In genomic region chr13:119836324-119836811, GRCm38 (mm10) we compare ENCODE assay signal across 9 mouse cellular contexts. TPM values are rescaled to one million over a fixed set of nuclear protein-coding genes. Genes with fewer than 3 reads are reported as not detected.
DNase-seq lines count a peak whose midpoint lies in the region; ATAC-seq and TF ChIP-seq lines count a peak whose summit lies in the region.
"Not testable (repeated sequence)": the region's sequence is repeated elsewhere in the genome, so short reads cannot be mapped to it uniquely, and the experiment has no call there.
"Had no signal": no experiment of that assay in that cellular context is flagged by ENCODE, and none has a peak within 500 bp of the region (broad histone marks: within the 10 kb centered on the region; RNA-seq: fewer than 3 reads in every experiment).

No protein-coding gene starts in this region.

- peak overlapping the region; percentile 50 for H3K4me2 ChIP-seq in hindbrain, embryonic 15.5 days
- peak overlapping the region; percentile 36; the same call in 1 of the 2 replicates for H3K4me2 ChIP-seq in lung, postnatal 0 days (replicated peaks; ENCODE audit: low read depth, low read length)
- peak overlapping the region; percentile 27 for H3K4me2 ChIP-seq in neural tube, embryonic 11.5 days (ENCODE audit: low read depth)

- not testable (repeated sequence) for TF ChIP-seq EP300 in lung, postnatal 0 days (IDR thresholded peaks at IDR 0.05)

- not testable (repeated sequence) for H3K36me3 ChIP-seq in hindbrain, embryonic 15.5 days; lung, postnatal 0 days (ENCODE audit: insufficient read depth, low read length); neural tube, embryonic 11.5 days (ENCODE audit: control insufficient read depth, insufficient read depth, low read length)

- not testable (repeated sequence) for H3K9me3 ChIP-seq in hindbrain, embryonic 15.5 days; lung, postnatal 0 days (ENCODE audit: low read length); neural tube, embryonic 11.5 days (ENCODE audit: control insufficient read depth, low read length)

- 12% methylated on average over 23 of the region's 23 CpGs for WGBS in hindbrain, embryonic 15.5 days
- 14% methylated on average over 21 of the region's 23 CpGs for WGBS in lung, postnatal 0 days
- WGBS in neural tube, embryonic 11.5 days: 15% methylated on average over 22 of the region's 23 CpGs

- not testable (repeated sequence) for H3K4me1 ChIP-seq in hindbrain, embryonic 15.5 days (replicated peaks); lung, postnatal 0 days (ENCODE audit: insufficient read depth, low read depth, low read length); neural tube, embryonic 11.5 days (ENCODE audit: control insufficient read depth, insufficient read depth, low read length)

- H3K9ac ChIP-seq in hindbrain, embryonic 15.5 days; lung, postnatal 0 days (replicated peaks; ENCODE audit: low read depth); neural tube, embryonic 11.5 days (ENCODE audit: low read length): not testable (repeated sequence)

- H3K4me3 ChIP-seq in hindbrain, embryonic 15.5 days: peak overlapping the region; percentile 31
- peak overlapping the region; percentile 17; the same call in 1 of the 2 replicates for H3K4me3 ChIP-seq in lung, postnatal 0 days (ENCODE audit: low read depth, low read length)
- H3K4me3 ChIP-seq in neural tube, embryonic 11.5 days (ENCODE audit: low read depth, low read length): not testable (repeated sequence)

- H3K27ac ChIP-seq in hindbrain, embryonic 15.5 days (replicated peaks); lung, postnatal 0 days (ENCODE audit: low read length); neural tube, embryonic 11.5 days (ENCODE audit: low read depth, low read length): not testable (repeated sequence)

- peak; percentile 57 for ATAC-seq in granulocyte monocyte progenitor cell, adult 5-6 weeks (replicated peaks; ENCODE audit: poor library complexity, severe bottlenecking)
- peak; percentile 81 for ATAC-seq in hindbrain, embryonic 15.5 days (ENCODE audit: low FRiP score, low read depth)
- ATAC-seq in lung, postnatal 0 days: peak; percentile 52
- ATAC-seq in neural tube, embryonic 11.5 days (ENCODE audit: insufficient read depth, low FRiP score, low TSS enrichment): peak; percentile 80

- not testable (repeated sequence) for H3K27me3 ChIP-seq in hindbrain, embryonic 15.5 days; lung, postnatal 0 days (replicated peaks; ENCODE audit: insufficient read depth, low read length); neural tube, embryonic 11.5 days (ENCODE audit: control insufficient read depth, insufficient read depth, low read length)

- peak; percentile 50 for TF ChIP-seq CTCF in lung, postnatal 0 days (IDR thresholded peaks at IDR 0.05)

- peak; percentile 4 for DNase-seq in adrenal gland, postnatal 25 days
- peak; percentile 42 for DNase-seq in embryo, embryonic 11 days
- DNase-seq in layer of hippocampus, postnatal 10 days (ENCODE audit: low spot score in 2 of 2): peak; percentile 14 to 25
- not testable (repeated sequence) for DNase-seq in lung, postnatal 0 days (ENCODE audit: low spot score)
- peak; percentile 53 for DNase-seq in neural tube, embryonic 11.5 days (ENCODE audit: low spot score)
- DNase-seq in thymus, postnatal 25 days: peak; percentile 9

RNA-seq across cellular contexts. Expression of gene D13Ertd608e, which starts 0.6 kb away (rescaled TPM):
- not detected in 2 replicates for total RNA-seq in adrenal gland, postnatal 25 days (2021)
- not detected in 2 replicates for total RNA-seq in granulocyte monocyte progenitor cell, adult 5-6 weeks (2014; fragmentation: Nextera tagmentation)
- not detected in 2 replicates for total RNA-seq in granulocyte monocyte progenitor cell, adult 5-6 weeks (2017)
- not detected in 2 replicates for polyA plus RNA-seq in hindbrain, embryonic 15.5 days (2015; fragmentation: Nextera tagmentation; extraction: Ambion mirVana)
- total RNA-seq in layer of hippocampus, postnatal 10 days (2021): not detected
- not detected in 2 replicates for polyA plus RNA-seq in lung, postnatal 0 days (2015; fragmentation: Nextera tagmentation; extraction: Ambion mirVana)
- polyA plus RNA-seq in neural tube, embryonic 11.5 days (2014; fragmentation: Nextera tagmentation; extraction: Ambion mirVana): not detected in 2 replicates
- total RNA-seq: left cerebral cortex, postnatal 25 days had no signal

RNA-seq across cellular contexts. Expression of gene AF067063, which starts 6.4 kb away (rescaled TPM):
- not detected in 2 replicates for total RNA-seq in adrenal gland, postnatal 25 days (2021)
- not detected in 2 replicates for total RNA-seq in granulocyte monocyte progenitor cell, adult 5-6 weeks (2014; fragmentation: Nextera tagmentation)
- total RNA-seq in granulocyte monocyte progenitor cell, adult 5-6 weeks (2017): not detected in 2 replicates
- not detected in 2 replicates for polyA plus RNA-seq in hindbrain, embryonic 15.5 days (2015; fragmentation: Nextera tagmentation; extraction: Ambion mirVana)
- not detected for total RNA-seq in layer of hippocampus, postnatal 10 days (2021)
- polyA plus RNA-seq in lung, postnatal 0 days (2015; fragmentation: Nextera tagmentation; extraction: Ambion mirVana): not detected in 2 replicates
- not detected in 2 replicates for polyA plus RNA-seq in neural tube, embryonic 11.5 days (2014; fragmentation: Nextera tagmentation; extraction: Ambion mirVana)
- total RNA-seq: left cerebral cortex, postnatal 25 days had no signal

RNA-seq across cellular contexts. Expression of gene Zfp131, which starts 45.7 kb away (rescaled TPM):
- total RNA-seq in adrenal gland, postnatal 25 days (2021): 32.4 and 37.4 TPM in 2 replicates
- total RNA-seq in granulocyte monocyte progenitor cell, adult 5-6 weeks (2014; fragmentation: Nextera tagmentation): 49.3 and 60.3 TPM in 2 replicates
- 64.4 and 64.8 TPM in 2 replicates for total RNA-seq in granulocyte monocyte progenitor cell, adult 5-6 weeks (2017)
- 32.2 and 33.0 TPM in 2 replicates for polyA plus RNA-seq in hindbrain, embryonic 15.5 days (2015; fragmentation: Nextera tagmentation; extraction: Ambion mirVana)
- 10 to 100 TPM; 38.2 to 44.0 TPM for total RNA-seq in layer of hippocampus, postnatal 10 days (2021)
- polyA plus RNA-seq in lung, postnatal 0 days (2015; fragmentation: Nextera tagmentation; extraction: Ambion mirVana): 25.0 and 25.2 TPM in 2 replicates
- polyA plus RNA-seq in neural tube, embryonic 11.5 days (2014; fragmentation: Nextera tagmentation; extraction: Ambion mirVana): 40.6 and 42.4 TPM in 2 replicates

RNA-seq across cellular contexts. Expression of gene Tcstv1, which starts 58.2 kb away (rescaled TPM):
- not detected in 2 replicates for total RNA-seq in adrenal gland, postnatal 25 days (2021)
- total RNA-seq in granulocyte monocyte progenitor cell, adult 5-6 weeks (2014; fragmentation: Nextera tagmentation): not detected in 2 replicates
- total RNA-seq in granulocyte monocyte progenitor cell, adult 5-6 weeks (2017): not detected in 2 replicates
- not detected in 2 replicates for polyA plus RNA-seq in hindbrain, embryonic 15.5 days (2015; fragmentation: Nextera tagmentation; extraction: Ambion mirVana)
- total RNA-seq in layer of hippocampus, postnatal 10 days (2021): not detected
- not detected in 2 replicates for polyA plus RNA-seq in lung, postnatal 0 days (2015; fragmentation: Nextera tagmentation; extraction: Ambion mirVana)
- polyA plus RNA-seq in neural tube, embryonic 11.5 days (2014; fragmentation: Nextera tagmentation; extraction: Ambion mirVana): not detected in 2 replicates
- total RNA-seq: left cerebral cortex, postnatal 25 days had no signal
